ENCODE assay signal across 8 mouse cellular contexts in the genomic region with DNA sequence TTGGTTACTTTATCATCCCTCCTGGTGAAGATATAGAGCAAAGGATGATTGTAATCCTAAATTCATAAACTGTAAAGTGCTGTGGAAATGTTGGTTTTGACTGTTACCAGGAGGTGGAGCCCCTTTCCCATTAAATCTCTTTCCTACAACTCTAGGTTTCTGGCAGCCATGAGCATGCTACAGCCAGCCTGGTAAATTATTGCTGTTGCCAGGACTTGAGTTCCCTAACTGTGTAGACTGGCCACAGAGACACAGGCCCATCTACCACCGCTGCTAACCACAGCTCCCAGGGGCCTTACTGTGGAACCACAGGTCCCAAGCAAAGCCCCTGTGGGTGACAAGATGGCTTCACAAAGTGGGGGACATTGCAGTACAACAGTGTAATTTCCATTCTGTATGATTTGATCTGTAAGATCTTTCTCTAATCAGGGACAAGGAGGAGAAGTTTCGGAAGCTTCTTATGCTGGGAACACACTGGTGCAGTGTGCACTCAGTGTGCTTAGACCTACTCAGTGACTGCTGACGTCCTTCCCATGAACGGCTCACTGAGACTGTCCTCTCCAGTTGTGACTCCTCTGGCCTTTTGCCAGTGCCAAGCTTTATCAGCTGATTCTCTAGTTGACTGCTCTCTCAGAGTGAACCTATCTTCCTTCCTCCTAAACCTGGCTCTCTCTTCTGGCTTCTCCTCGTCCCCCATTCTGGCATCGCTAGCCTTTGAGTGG. TPM values are rescaled to one million over a fixed set of nuclear protein-coding genes. Genes with fewer than 3 reads are reported as not detected.
DNase-seq lines count a peak whose midpoint lies in the region; ATAC-seq and TF ChIP-seq lines count a peak whose summit lies in the region.

No protein-coding gene starts in this region.

- no peak for ATAC-seq in liver, embryonic 12.5 days

- 65% methylated on average over 6 of the region's 6 CpGs for WGBS in kidney, adult 2 months
- 64% methylated on average over 6 of the region's 6 CpGs for WGBS in liver, embryonic 12.5 days (ENCODE audit: insufficient replicate concordance)

- H3K27me3 ChIP-seq in kidney, adult 2 months (replicated peaks; ENCODE audit: control insufficient read depth, insufficient read depth, low read length) = no peaks in the 10 kb centered on the region
- no peaks in the 10 kb centered on the region for H3K27me3 ChIP-seq in liver, embryonic 12.5 days (replicated peaks)

- H3K4me3 ChIP-seq in kidney, adult 2 months (ENCODE audit: insufficient read depth, low read depth, low read length) = no peak overlapping the region
- no peak overlapping the region for H3K4me3 ChIP-seq in liver, embryonic 12.5 days

- H3K27ac ChIP-seq in kidney, adult 2 months (ENCODE audit: insufficient read depth, low read depth, low read length) = no peak overlapping the region
- no peak overlapping the region for H3K27ac ChIP-seq in liver, embryonic 12.5 days

- no peak overlapping the region for H3K9ac ChIP-seq in liver, embryonic 12.5 days

- TF ChIP-seq CTCF in kidney, adult 2 months (conservative IDR thresholded peaks at IDR 0.05; ENCODE audit: insufficient read depth, insufficient read length, low read depth, low read length) = 0 out of 2 replicates have a peak, but pooled peaks have one; percentile 15

- H3K9me3 ChIP-seq in liver, embryonic 12.5 days (replicated peaks) = no peaks in the 10 kb centered on the region

- H3K4me2 ChIP-seq in liver, embryonic 12.5 days = no peak overlapping the region

- peak; percentile 30 for DNase-seq in kidney, adult 2 months
- DNase-seq in kidney, adult 18-20 months = no peak
- DNase-seq in MN1 (ENCODE audit: low spot score) = peak; percentile 73
- DNase-seq in cerebellum, adult 8-10 months = peak; percentile 19
- DNase-seq in heart, postnatal 4 days = peak; percentile 47
- peak; percentile 27 for DNase-seq in mesoderm, embryonic 11.5 days (ENCODE audit: low read depth, low spot score)
- DNase-seq in lung, postnatal 14 days = no peak

- no peaks in the 10 kb centered on the region for H3K4me1 ChIP-seq in kidney, adult 2 months (ENCODE audit: control insufficient read depth, insufficient read depth, low read length)
- no peaks in the 10 kb centered on the region for H3K4me1 ChIP-seq in liver, embryonic 12.5 days

- no peak for TF ChIP-seq POLR2A in kidney, adult 2 months (IDR thresholded peaks at IDR 0.05; ENCODE audit: low read depth, low read length)

- H3K36me3 ChIP-seq in kidney, adult 2 months (ENCODE audit: control insufficient read depth, insufficient read depth, low read length) = no peaks in the 10 kb centered on the region
- H3K36me3 ChIP-seq in liver, embryonic 12.5 days = no peaks in the 10 kb centered on the region

RNA-seq across cellular contexts. Expression of a gene that starts 47.6 kb away (rescaled TPM):
- polyA plus RNA-seq in kidney, adult 2 months (2012; rRNA removed) = 164 and 201 TPM in 2 replicates
- 10 to 100 TPM; 48.2 to 55.6 TPM for total RNA-seq in heart, postnatal 4 days (2021)
- polyA plus RNA-seq in liver, embryonic 12.5 days (2016; fragmentation: Nextera tagmentation; extraction: Ambion mirVana) = 262 and 268 TPM in 2 replicates

RNA-seq across cellular contexts. Expression of a gene that starts 47.9 kb away (rescaled TPM):
- polyA plus RNA-seq in kidney, adult 2 months (2012; rRNA removed) = 21.6 and 24.2 TPM in 2 replicates
- total RNA-seq in heart, postnatal 4 days (2021) = 10 to 100 TPM; 12.3 to 12.6 TPM
- 25.3 and 26.0 TPM in 2 replicates for polyA plus RNA-seq in liver, embryonic 12.5 days (2016; fragmentation: Nextera tagmentation; extraction: Ambion mirVana)

Comparison
In these comparisons a context has a peak if more than half of its experiments do, and no peak if none do; other contexts are left out.
1. DNase-seq: peak in kidney, adult 2 months (single experiment), MN1 (single experiment), cerebellum, adult 8-10 months (single experiment), heart, postnatal 4 days (single experiment) and mesoderm, embryonic 11.5 days (single experiment); none in kidney, adult 18-20 months (single experiment) and lung, postnatal 14 days (single experiment).